Mouse (Mus musculus) cortical plate, adult 2 months (tissue): ENCODE measurements at regions not wholly inside any gene's neighbourhood (a gene's known extent, or its start where the extent isn't known, plus 50 kb on each side); places are given as distances from the start of the nearest gene placed in this dataset.

Source experiments
- H3K27ac ChIP-seq: fragments of 200-500 bp; 2 replicates; pipeline ENCODE4 v1.5.1; 2012; ENCODE audit warnings: low read length, control low read depth, inconsistent platforms; ENCODE audit not compliant: insufficient read depth
- H3K4me1 ChIP-seq: fragments of 200-500 bp; 2 replicates; pipeline ENCODE4 v1.6.1; 2011; ENCODE audit warnings: low read length; ENCODE audit not compliant: control insufficient read depth, insufficient read depth
- H3K4me3 ChIP-seq: fragments of 200-500 bp; 2 replicates; pipeline ENCODE4 v1.5.1; 2011; ENCODE audit warnings: mild to moderate bottlenecking, low read length, control low read depth; ENCODE audit not compliant: insufficient read depth
- CTCF ChIP-seq: fragments of 200-500 bp; IDR thresholded peaks from 2 replicates; pipeline ENCODE4 v1.5.1; 2011; ENCODE audit warnings: mild to moderate bottlenecking, control low read depth, low read length; ENCODE audit not compliant: insufficient read depth; ENCODE audit errors: extremely low read depth
- POLR2A ChIP-seq: fragments of 200-500 bp; IDR thresholded peaks from 2 replicates; pipeline ENCODE4 v1.6.1; 2011; ENCODE audit warnings: mild to moderate bottlenecking, low read length, control low read depth; ENCODE audit not compliant: insufficient read depth; ENCODE audit errors: extremely low read depth

DNA sequence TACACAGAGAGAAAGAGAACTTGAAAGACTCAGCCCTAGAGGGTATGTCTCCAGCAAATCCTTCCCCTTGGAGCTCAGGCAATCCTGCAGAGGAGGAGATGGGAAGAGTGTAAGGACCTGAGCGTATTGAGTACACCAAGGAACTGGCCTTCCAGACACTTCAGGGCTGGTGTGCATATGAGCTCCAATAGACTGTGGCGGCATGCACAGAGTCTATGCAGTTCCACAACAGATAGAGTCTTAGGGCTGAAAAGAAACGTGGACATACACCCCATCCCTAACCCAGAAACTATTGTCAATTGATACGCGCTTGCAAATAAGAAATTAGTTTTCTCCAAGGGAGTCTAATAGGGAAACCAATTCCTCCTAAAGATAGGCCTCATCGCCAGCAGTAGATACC, 130.6 kb upstream of the Lpp start:
- TF ChIP-seq POLR2A (no peak), CTCF (no peak)
- no peak overlapping the region for H3K27ac ChIP-seq
- H3K4me3 ChIP-seq = no peak overlapping the region
- H3K4me1 ChIP-seq = no peaks in the 10 kb centered on the region

DNA sequence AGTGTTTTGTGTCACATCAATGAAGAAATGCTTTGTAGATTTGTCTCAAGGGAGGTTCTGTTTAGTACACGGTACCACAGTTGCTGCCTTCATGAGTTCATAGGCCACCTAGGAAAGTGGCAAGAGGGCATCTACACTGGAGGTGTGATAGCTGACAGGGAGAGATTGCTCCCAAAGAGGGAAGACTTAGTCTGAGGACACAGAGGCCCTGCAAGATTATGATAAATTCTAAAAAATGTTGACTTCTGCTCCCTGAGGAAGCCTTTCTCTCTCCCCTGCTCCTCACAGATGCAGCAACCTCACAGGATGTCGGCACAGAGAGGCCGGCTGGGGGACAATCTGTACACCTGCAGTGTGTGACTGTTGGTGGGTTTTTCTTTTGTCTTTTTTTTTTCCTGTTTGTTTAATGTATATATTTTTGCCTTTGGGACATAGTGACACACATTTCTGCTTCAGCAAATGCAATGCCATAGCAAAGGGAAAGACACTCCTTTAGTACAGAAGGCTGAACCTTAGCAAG, 133.5 kb upstream of the Lpp start:
- Histone ChIP-seq H3K4me1 (no peaks in the 10 kb centered on the region), H3K27ac (no peak overlapping the region), H3K4me3 (no peak overlapping the region)
- no peak for TF ChIP-seq POLR2A
- TF ChIP-seq CTCF = no peak

DNA sequence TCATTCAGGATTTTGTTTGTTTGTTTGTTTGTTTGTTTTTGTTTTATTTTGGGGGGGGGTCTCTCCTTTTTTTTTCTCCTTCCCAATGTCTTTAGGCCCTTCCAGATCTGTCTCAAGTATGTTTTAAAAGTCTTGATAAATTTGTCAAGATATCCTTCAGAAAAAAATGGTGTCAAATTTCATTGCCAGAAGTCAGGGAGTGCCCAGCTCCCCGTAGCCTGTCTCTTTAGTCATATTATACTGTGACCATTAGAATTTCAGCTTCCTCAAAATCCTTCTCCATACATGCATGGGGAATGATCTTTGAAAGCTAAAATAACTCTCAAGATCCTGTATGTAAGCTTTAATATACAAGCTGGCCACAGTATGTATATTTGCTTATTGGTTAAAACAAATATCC, 134.3 kb upstream of the Lpp start:
- H3K4me3 ChIP-seq = no peak overlapping the region
- H3K27ac ChIP-seq = no peak overlapping the region
- H3K4me1 ChIP-seq = no peaks in the 10 kb centered on the region
- TF ChIP-seq CTCF (no peak), POLR2A (no peak)

DNA sequence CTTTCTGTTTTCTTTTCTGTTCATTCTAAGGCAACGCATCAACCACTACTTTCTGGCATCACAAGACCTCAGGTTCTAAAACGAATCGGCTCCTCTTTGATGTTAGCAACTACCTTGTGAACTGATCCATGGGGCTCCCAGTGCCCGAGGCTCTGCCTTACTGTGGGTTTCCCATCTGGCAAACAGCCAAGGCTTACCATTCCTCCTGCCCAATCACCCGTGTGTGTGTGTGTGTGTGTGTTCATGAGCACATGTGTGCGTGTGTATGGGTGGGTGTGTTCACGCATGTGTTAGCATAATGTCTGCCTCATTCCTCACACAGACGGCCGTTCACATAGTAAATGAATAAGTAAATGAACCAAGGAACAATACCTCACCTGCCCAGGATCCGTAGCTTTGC, 138.3 kb upstream of the Lpp start:
- TF ChIP-seq POLR2A = no peak
- Histone ChIP-seq H3K4me1 (no peaks in the 10 kb centered on the region), H3K27ac (no peak overlapping the region), H3K4me3 (no peak overlapping the region)

DNA sequence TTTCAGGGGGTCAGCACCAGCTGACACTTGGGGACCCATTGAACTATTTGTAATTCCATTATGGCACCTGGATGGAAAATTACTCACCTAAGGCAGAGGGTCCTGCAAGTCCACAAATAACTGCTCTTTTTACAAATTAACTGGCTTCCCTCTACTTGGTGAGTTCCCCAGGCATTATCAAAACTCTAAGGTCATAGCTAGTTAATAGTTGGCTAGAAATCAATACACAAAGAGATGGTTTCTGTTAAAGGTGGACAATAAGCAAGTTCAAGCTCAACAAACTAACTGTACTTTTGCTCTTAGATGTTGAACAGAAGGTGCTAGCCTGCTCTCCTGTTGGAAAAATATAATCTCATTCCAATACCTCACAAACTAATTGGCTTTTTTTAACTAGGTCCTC, 138.7 kb upstream of the Lpp start:
- TF ChIP-seq CTCF = no peak
- TF ChIP-seq POLR2A = no peak
- H3K27ac ChIP-seq = no peak overlapping the region
- H3K4me3 ChIP-seq = no peak overlapping the region
- H3K4me1 ChIP-seq = no peaks in the 10 kb centered on the region

DNA sequence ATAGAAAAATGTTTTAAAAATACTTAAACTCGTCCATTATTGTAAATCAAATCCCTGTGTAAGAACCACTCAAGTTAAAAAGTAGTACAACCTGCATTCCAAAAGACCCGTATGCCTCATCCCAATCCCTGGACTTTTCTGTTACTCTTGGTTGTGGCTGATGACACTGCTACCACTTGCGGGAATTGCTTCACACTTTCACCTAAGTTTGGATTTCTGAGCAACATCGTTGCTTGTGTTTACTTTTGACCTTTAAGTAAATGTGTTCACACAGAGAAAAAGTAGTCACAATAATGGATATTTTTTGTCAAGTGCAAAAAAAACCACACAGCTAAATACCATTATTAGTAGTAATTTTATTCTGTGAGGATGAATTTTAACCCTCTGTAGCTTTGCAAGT, 139.2 kb upstream of the Lpp start:
- Histone ChIP-seq H3K4me1 (no peaks in the 10 kb centered on the region), H3K4me3 (no peak overlapping the region), H3K27ac (no peak overlapping the region)
- TF ChIP-seq CTCF (no peak), POLR2A (no peak)

DNA sequence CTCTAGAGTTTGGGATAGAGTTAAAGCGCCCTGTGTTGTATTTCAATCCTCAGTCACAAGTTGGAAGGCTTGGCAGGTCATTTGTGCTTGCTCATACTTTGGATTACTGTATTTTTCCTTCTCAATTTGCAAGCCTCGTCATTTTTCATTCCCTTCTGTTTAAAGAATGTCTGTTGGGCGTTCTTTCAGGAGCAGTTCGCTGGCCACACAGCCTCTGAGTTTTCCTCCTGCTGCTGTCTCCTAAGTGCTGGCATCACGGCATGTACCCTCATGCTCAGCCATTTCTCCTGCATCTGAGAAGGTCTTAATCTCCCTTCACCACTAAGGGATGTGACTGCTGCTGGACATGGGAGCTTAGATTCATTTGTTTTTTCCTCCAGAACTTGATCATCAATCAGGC, 146.0 kb upstream of the Lpp start:
- no peak for TF ChIP-seq CTCF
- Histone ChIP-seq H3K4me1 (no peaks in the 10 kb centered on the region), H3K27ac (no peak overlapping the region), H3K4me3 (no peak overlapping the region)

DNA sequence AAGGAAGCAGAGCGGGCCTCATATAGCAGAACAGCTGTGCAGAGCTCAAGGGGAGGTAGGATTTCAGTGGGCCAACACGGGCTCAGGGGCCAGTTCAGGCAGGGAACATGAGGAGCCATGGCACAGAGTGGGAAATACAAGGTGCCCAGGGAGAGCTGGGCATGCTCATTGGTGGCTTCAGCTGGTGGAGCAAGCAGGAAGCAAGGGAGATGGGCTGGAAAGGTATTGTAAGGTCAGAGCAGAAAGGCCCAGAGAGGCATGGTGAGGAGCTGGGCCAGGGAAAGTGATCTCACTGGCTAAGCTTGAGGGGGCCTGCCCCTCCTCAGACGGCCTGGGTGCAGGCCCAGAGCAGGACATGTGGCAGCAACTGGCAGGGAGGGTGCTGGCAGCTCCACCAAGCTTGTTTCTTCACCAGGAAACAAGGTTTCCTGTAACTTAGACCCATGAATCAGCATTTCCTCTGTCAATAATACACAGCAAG, 155.2 kb upstream of the Lpp start:
- no peak for TF ChIP-seq CTCF
- no peak for TF ChIP-seq POLR2A
- no peaks in the 10 kb centered on the region for H3K4me1 ChIP-seq
- no peak overlapping the region for H3K27ac ChIP-seq
- H3K4me3 ChIP-seq = no peak overlapping the region

DNA sequence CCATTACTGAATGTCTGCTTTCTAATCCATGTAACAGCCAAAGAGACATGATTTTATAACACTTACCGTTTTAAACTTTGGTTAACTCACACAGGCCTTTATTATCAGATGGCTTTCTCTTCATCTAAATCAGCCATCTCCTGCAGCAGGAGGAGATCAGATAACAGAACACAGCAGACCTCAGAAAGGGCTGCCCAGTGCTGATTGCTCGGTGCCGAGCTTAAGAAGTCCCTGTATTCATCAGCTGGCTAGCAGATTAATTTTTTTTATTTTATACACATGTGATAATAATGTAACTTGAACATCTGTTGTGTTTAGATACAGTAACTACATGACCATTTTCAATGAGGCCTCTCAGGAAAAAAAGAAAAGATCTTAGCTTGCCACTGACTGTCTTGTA, 155.9 kb upstream of the Lpp start:
- Histone ChIP-seq H3K27ac (no peak overlapping the region), H3K4me3 (no peak overlapping the region)
- no peak for TF ChIP-seq CTCF
- no peak for TF ChIP-seq POLR2A

DNA sequence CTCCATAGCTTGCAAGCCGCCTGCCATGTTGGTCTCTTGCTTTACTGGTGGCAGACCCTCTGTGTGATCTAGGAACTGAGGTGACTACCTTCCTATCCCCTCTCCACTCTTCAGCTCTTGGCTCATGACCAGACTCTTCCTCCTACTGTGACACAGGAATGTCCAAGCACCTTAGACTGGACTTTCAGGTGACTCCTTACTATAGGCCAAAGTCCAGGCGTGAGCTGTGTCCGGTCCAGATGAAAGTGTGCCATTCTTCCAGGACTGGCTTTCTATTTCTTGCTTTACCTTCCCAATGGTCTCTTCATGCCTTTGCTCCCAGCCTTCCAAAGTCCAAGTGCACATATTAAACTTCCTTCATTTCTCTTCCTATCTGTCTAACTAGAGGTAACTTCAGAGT, 156.3 kb upstream of the Lpp start:
- no peaks in the 10 kb centered on the region for H3K4me1 ChIP-seq

More for the DNA sequence above, 155.9 kb upstream of the Lpp start:
- H3K4me1 ChIP-seq = no peaks in the 10 kb centered on the region

DNA sequence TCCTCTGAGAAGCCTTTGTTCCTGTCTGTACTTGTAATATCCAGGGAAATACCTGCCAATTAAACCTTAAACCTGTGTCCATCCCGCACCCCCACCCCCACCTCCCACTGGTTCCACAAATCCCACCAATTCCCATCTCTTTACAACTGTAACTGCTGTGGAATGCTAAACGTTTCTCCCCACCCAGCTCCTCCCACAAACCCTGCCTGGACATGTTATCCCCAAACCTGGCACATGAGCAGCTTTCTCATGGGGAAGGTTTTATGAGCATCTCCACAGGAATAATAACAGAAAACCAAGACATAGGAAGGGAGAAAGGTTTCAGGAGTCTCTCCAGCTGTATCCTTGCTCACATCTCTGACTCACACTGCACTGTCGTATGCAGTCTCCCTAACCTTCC, 156.8 kb upstream of the Lpp start:
- H3K27ac ChIP-seq = no peak overlapping the region
- TF ChIP-seq CTCF (no peak), POLR2A (no peak)
- no peaks in the 10 kb centered on the region for H3K4me1 ChIP-seq
- no peak overlapping the region for H3K4me3 ChIP-seq

More for the DNA sequence above, 156.3 kb upstream of the Lpp start:
- TF ChIP-seq CTCF (no peak), POLR2A (no peak)
- no peak overlapping the region for H3K4me3 ChIP-seq
- H3K27ac ChIP-seq = no peak overlapping the region
